Mouse (Mus musculus) induced T-regulatory cell, adult 2 months (primary cell): ENCODE measurements around the gene Tbc1d22a.

Source experiments
- DNase-seq: peaks from one replicate; pipeline ENCODE4 v3.0.0-alpha.2; 2012; ENCODE audit warnings: low read depth

Gene Tbc1d22a

DNA sequence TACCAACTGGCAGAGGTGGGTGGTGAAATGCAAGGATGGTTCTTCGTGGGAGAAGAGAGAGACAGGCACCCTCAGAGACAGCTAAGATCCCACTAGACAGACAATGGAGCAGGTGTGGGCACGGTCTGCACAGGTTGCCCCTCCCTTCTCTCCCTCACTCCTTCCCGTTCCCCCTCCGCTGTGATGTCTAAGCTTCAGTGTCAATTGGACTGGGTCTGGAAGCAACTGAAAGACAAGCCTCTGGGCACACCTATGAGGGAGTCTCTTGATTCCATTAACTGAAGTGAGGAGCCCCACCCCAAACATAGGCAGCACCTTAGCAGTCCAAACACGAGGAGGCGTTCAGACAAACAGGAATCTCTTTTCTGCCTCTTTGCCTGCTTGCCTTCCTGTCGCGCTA is 293.3 kb downstream of the Tbc1d22a start:
- DNase-seq, result no peak

DNA sequence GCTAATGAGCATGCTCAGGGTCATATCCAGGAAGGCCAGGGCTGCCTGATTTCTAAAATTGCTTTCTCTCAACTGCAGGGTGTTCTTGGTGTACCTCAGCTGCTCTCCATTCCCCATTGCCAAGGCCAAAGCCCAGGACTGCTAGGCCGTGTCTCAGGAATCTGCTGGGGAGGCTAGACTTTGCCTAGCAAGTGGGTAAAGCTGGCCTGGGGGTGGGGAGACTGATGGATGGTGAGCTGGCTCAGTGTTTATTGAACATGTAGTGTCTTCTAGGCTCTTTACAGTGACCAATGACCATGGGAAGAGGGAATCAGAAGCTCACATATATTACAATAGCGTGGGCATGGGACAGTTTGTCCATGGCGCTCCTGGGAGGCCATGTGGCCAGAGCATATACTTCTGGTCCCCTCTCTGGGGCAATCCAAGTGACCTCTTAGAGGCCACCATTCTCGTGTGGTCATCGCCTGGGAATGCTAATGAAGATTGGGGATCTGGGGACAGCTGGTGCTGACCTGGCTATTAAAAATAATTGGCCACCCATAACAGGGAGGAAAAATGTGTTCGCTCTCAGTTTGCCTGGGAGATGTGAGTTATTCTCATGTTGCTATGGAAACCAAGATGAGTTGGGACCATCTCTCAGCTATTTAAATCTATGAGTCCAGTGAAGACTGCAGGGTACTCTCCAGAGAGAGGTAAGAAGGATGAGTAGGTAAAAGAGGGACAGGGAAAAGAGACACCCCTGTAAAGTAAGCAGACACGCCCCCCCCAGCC is 294.3 kb downstream of the Tbc1d22a start:
- no peak for DNase-seq

DNA sequence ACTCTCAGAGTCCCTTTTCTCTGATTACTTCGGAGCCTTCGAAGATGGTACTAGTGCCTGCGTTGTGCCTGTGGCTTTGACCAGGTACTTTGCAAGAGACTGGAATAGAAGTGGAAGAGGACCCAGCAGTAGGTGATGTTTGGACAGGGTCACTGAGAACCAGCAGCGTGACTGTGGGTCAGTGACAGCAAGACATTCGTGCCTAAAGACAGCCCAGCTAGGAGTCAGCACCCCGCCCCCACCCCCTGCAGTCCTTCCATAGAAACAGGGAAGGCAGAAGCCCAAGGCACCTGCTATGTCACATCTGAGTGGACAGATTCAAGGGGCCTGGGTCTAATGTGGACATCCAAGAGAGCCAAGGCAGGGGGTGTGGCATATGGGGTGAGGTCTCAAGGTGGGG is 295.3 kb downstream of the Tbc1d22a start:
- no peak for DNase-seq

DNA sequence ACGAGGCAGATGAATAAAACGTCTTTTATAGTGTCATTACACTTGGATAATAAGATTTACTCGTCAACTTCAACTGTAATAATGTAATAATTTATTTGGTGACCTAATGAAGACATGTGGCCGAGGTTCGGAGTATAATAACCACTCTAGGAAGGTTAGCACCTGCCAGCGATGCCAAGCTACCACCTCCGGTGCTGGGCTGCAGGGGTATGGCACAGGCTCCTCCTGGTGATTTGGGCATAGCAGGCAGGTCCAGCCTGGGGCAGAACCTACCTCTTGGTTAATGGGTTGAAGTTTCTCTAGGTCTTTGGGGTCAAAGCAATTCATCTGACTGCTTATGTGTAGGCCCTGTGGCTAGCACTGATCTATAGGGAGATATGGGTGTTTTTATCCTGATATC is 296.9 kb downstream of the Tbc1d22a start:
- DNase-seq, result no peak

DNA sequence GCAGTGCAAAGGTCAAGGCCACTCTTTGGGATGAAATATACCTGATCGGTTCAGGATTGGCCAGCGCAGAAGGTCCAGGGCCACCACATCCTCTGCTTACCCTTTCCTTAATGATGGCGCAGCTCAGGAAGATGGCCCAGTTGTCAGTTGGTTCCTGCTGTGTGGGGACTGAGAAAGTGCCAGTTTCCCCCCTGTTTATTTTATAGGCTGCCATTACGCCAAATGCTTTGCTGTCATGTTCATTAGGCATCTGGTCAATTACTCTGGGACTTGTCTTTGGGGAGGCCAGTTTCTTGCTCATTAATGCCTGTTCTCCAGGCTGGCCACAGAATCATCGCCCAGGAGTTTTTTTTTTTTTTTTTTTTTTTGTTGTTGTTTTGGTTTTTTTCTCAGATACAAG is 299.1 kb downstream of the Tbc1d22a start:
- no peak for DNase-seq

DNA sequence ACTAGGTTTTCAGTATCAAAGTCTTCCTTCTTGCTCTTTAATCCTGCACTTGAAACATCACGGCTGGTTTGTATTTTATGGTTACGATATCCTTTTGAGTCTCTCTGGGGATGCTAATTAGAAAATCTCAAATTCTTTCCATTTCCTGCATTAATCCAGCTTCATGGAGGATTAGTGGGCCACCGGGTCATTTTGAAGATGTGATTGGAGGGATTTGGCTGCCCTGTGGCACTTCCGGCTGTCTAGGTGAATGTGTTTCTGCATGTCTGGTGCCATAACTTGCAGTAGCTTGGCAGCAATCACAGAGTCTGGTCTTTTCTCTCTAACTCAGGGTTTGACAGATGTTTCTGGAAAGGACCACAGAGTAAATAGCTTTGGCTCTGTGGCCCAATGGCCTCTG is 305.9 kb downstream of the Tbc1d22a start:
- no peak for DNase-seq

DNA sequence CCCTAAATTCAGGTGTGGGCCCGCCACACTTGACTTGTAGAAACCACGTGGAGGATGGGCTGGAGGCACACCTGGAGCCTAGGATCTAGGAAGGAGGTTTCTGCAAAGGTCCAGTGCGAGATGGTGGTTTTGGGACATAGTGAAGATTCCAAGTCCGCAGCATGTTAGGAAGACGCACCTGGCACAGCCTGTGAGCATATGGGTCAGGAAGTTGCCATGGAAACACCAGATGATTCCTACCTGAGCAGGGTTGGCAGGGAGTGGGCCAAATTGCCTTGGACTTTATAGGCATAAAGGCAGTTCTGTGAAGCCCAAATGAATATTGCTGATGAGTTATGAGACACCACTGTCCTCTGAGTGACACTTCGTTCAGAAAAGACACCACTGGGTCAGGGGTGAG is 321.1 kb downstream of the Tbc1d22a start:
- no peak for DNase-seq

DNA sequence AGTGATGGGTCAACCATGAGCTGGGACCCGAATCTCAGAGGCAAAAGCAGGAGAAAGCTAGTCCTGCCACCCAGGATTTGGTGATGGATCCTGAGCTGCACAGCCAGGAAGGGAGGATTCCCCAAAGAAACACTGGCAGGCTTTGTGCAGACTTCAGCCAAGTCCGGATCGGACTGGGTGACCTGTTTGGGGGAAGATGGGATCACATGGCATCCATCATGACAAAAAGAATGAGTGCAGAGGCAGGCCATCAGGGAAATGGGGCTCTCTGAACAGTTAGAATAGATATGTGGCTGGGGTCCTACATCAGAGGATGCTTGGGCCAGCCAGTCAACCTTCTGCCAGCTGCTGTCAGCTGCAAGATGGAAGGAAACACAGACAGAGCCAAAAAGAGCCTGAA is 328.1 kb downstream of the Tbc1d22a start:
- no peak for DNase-seq

DNA sequence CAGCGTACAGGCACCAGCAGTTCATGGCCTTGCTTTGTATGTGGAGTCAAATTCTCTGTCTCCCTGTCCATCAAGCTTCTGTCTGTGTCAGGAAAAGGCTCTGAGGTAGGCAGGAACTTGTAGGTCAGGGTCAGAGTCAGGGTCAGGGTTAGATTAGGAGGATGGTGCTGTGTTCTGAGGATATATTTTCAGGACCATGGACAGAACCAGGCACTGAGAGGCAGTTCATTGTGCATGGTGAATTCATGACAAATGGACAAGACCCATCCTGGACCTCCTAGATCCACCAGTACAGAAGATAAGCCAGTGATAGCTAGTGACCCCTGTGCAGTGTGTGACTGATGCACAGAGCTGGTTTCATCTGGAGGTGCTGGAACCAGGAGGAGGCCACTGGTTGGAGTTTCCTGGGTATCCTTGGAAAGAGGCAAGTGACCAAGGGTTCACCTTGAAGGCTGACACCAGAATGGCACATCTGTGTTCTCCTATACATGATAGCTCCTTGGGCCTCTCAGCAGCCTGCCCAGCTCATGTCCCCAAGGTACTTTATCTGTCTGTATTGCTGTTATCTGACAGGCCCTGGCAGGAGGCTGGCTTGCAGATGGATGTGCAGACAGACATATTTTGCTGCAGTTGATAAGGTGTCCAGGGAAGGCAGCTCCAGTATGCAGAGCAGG is 330.0 kb downstream of the Tbc1d22a start:
- peak; percentile 5 for DNase-seq
